Mouse (Mus musculus): ENCODE measurements around the gene Gm4792. TPM values are rescaled to one million over a fixed set of nuclear protein-coding genes. Genes with fewer than 3 reads are reported as not detected.

Gene Gm4792
- polyA plus RNA-seq (2012; fragmentation: generic; extraction: Trizol) = not detected

DNA sequence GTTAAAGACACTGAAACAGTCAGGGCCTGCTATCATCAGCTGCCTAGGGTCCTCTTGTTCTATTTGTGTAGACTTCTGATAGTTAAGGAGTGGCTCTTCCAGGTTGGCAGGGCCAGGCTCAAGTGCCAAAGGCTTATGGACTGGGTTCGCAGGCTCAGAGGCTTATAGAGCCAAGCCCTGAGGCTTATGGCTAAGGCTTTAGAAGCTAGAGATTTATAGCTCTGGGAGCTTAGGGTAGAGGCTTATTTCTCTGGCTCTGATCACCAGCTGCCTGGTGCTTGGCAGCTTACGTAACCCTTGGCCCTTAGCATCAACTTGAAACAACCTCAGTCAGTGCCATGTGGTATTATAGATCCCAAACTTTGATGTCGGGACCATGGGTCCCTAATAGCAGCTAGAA is at the start of gene Gm4792:
TSS of gene Gm4792 (minus strand) at position 233 of the 400 bp plus-strand sequence.

DNA sequence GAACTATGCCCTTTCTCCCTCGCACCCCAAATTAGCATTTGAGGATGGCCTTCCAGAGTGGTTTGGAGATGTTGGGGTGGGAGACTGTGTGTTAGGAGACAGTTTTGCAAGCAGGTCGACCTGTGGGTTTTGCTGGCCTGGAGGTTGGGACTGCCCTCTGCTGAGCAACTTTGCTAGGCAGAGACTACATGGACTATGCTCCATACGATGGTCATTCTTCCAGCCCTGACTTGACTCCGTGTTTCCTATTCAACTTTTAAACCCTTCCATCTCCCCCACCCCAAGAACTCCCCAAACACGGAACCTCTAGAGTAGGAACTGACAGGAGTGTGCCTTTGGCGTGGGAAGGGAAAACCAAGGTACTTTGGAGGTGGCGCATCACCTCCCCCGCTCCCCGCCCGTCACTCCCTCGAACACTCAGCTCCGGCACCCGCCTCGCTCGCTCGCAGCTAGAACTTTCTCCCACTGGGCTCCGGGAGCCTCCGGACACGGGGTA is 13.1 kb upstream of the Gm4792 start, which contains the start of gene Tmcc3:
TSS of gene Tmcc3 (plus strand) at position 439 of the 496 bp plus-strand sequence.

Other genes with a start within 250 kb of the Gm4792 start
- 1 to 10 TPM; 1.8 to 8.2 TPM for gene Nr2c1, start 150.7 kb downstream of the Gm4792 start, polyA plus RNA-seq (2012; fragmentation: generic; extraction: Trizol)
- gene Ndufa12, start 100.0 kb downstream of the Gm4792 start, polyA plus RNA-seq (2012; fragmentation: generic; extraction: Trizol) = 100 to 1,000 TPM; 334 to 421 TPM
- gene Tmcc3, start 13.2 kb upstream of the Gm4792 start, polyA plus RNA-seq (2012; fragmentation: generic; extraction: Trizol) = 1 to 10 TPM in 1 of 2 experiments, under 1 TPM in 1; 0.57 to 5.3 TPM

Measured in C3H10T1/2 (cell line).